Mouse (Mus musculus): ENCODE measurements around the gene Cops8. TPM values are rescaled to one million over a fixed set of nuclear protein-coding genes. Genes with fewer than 3 reads are reported as not detected.
A peak's percentile ranks its signal among the peaks of the same experiment; 100 is the strongest.

The Cops8 gene
- 25.2 and 31.7 TPM in 2 replicates for polyA plus RNA-seq (2012; rRNA removed)

DNA sequence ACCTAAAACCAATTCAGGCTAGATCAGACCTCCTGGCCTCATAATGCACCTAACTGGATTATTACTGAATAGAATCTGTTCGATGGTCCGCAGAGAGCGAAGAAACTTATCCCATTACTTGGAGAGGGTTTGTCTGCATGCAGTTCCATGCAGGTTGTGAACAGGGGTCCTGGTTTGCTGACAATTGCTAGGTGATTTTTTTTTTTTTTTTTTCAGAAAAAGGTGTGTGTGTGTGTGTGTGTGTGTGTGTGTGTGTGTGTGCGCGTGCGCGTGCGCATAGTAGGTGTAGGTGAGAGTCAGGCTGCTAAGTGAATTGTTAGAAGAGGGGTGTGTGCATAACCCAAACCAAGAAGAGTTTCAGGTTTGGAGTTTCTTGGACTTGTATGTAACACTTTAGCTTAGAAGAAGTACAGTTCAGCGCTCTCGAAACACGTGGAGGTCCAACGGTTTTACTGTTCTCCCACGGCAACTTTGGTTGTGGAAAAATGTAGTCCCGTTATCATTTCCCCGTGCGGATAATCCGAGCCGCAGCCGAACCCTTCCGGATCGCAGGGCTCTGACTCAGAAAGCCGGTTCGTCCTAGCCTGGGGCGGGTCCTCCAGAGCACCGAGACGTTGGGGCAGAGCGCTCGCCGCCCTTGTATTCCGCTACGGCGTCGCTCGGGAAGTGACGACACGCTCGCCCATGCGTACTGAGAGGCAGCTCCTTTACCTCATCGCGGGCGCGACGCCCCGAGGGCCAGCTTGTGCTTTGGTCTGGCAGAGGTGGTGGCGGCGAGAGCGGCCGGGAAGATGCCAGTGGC is at the start of gene Cops8:
Gene Cops8 (plus strand): TSS at position 223 of the 802 bp plus-strand sequence.
- Histone ChIP-seq H3K36me3 (ENCODE audit: control insufficient read depth, insufficient read depth, low read length) (peaks cover 13% of the 10 kb centered on the region; the same call in 1 of the 2 replicates), H3K27me3 (ENCODE audit: control insufficient read depth, insufficient read depth, low read length) (no peaks in the 10 kb centered on the region), H3K27ac (ENCODE audit: insufficient read depth, low read length) (peak within 1 kb of the TSS; percentile 79), H3K4me1 (ENCODE audit: control insufficient read depth, insufficient read depth, insufficient read length) (peaks cover 6% of the 10 kb centered on the region), H3K4me3 (ENCODE audit: extremely low read depth, insufficient read depth, insufficient read length) (peak within 1 kb of the TSS; percentile 70)
- 5% methylated on average over 48 of the region's 48 CpGs for WGBS
- peak; percentile 87 to 95 for DNase-seq (ENCODE audit: low read depth in 1 of 2, low spot score in 2 of 2)
- TF ChIP-seq CTCF (IDR thresholded peaks at IDR 0.05; ENCODE audit: extremely low read depth, insufficient read depth, insufficient read length, insufficient replicate concordance) (no peak), POLR2A (IDR thresholded peaks at IDR 0.05; ENCODE audit: low read depth, low read length) (peak; percentile 59; the same call in 1 of the 2 replicates)

DNA sequence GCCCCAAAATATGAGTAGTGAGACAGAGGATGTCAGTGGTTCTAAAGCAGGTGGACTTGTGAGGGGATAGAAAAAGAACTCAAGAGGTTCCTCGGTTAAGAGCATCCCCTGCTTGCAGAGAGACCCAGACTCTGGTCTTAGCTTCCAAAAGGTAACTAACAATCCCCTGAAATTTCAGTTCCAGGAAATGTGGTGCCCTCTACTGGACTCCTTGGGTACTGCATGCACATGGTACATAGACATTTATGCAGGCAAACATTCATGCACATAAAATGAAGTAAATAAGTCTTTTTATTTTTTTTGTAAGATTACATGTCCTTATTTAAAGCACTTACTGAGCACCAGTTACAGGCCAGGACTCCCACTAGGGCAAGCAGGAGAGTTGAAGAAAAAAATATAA is 45.6 kb upstream of the Cops8 start:
- WGBS: 87% methylated on average over 1 of the region's 1 CpGs
- Histone ChIP-seq H3K36me3 (ENCODE audit: control insufficient read depth, insufficient read depth, low read length) (no peaks in the 10 kb centered on the region), H3K27ac (ENCODE audit: insufficient read depth, low read length) (no peak overlapping the region), H3K27me3 (ENCODE audit: control insufficient read depth, insufficient read depth, low read length) (no peaks in the 10 kb centered on the region), H3K4me3 (ENCODE audit: extremely low read depth, insufficient read depth, insufficient read length) (no peak overlapping the region), H3K4me1 (ENCODE audit: control insufficient read depth, insufficient read depth, insufficient read length) (no peaks in the 10 kb centered on the region)
- no peak for TF ChIP-seq CTCF (IDR thresholded peaks at IDR 0.05; ENCODE audit: extremely low read depth, insufficient read depth, insufficient read length, insufficient replicate concordance)
- no peak for TF ChIP-seq POLR2A (IDR thresholded peaks at IDR 0.05; ENCODE audit: low read depth, low read length)
- DNase-seq (ENCODE audit: low read depth in 1 of 2, low spot score in 2 of 2): no peak

DNA sequence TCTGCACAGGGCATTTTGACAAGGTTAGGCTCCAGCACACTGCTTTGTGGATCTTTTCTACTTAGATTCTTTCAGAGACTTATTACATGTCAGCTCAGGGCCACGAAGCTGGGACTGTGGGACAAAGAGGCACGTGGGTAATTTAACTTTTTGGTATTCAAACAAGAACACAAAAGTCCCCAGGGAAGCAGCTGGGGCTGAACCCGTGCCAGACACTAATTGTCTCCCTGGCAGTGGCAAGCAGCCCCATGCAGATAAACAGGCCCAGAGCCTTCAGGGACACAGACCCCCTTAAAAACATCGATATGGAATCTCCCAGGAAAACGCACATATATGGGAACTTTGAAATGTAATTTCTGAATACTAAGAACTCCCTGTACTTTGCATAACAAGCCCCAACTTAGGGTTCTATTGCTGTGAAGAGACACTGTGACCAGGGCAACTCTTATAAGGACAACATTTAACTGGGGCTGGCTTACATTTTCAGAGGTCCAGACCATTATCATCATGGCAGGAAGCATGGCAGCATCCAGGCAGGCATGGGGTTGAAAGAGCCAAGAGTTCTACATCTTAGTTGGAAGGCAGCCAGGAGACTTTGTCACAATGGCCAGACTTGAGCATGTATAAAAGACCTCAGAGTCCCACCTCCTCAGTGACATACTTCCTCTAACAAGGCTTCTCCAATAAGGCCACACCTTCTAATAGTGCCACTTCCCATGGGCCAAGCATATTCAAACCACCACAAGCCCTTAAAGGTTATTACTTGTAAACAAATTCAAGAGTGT is 41.6 kb upstream of the Cops8 start:
- WGBS: 82% methylated on average over 5 of the region's 5 CpGs
- TF ChIP-seq POLR2A (IDR thresholded peaks at IDR 0.05; ENCODE audit: low read depth, low read length) (no peak), CTCF (IDR thresholded peaks at IDR 0.05; ENCODE audit: extremely low read depth, insufficient read depth, insufficient read length, insufficient replicate concordance) (no peak)
- no peak overlapping the region for H3K27ac ChIP-seq (ENCODE audit: insufficient read depth, low read length)
- no peak overlapping the region for H3K4me3 ChIP-seq (ENCODE audit: extremely low read depth, insufficient read depth, insufficient read length)
- no peaks in the 10 kb centered on the region for H3K27me3 ChIP-seq (ENCODE audit: control insufficient read depth, insufficient read depth, low read length)
- no peaks in the 10 kb centered on the region for H3K36me3 ChIP-seq (ENCODE audit: control insufficient read depth, insufficient read depth, low read length)
- H3K4me1 ChIP-seq (ENCODE audit: control insufficient read depth, insufficient read depth, insufficient read length): no peaks in the 10 kb centered on the region
- DNase-seq (ENCODE audit: low read depth in 1 of 2, low spot score in 2 of 2): no peak

DNA sequence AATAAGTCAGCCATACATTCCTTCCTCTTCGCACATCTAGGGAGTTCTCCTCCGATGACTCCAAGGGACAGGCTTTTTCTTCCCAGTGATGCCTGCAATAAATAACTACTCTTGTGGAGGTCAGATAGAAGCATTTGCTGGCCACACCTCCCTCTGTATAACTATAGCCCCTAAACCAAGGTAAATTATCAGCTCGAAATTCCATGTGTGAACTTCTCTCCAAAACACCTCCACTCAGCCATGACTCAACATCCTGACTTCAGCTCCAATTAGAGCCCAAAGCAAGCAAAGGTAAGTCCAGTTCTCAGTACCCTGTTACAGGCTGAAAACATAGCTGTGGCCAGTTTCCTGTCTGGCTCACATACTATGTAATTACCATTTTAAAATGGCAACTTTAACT is 38.8 kb upstream of the Cops8 start:
- no peaks in the 10 kb centered on the region for H3K27me3 ChIP-seq (ENCODE audit: control insufficient read depth, insufficient read depth, low read length)
- no peak for TF ChIP-seq POLR2A (IDR thresholded peaks at IDR 0.05; ENCODE audit: low read depth, low read length)
- TF ChIP-seq CTCF (IDR thresholded peaks at IDR 0.05; ENCODE audit: extremely low read depth, insufficient read depth, insufficient read length, insufficient replicate concordance): no peak
- H3K4me3 ChIP-seq (ENCODE audit: extremely low read depth, insufficient read depth, insufficient read length): no peak overlapping the region; the same call in 1 of the 2 replicates
- WGBS: 81% methylated on average over 3 of the region's 3 CpGs
- H3K36me3 ChIP-seq (ENCODE audit: control insufficient read depth, insufficient read depth, low read length): no peaks in the 10 kb centered on the region
- DNase-seq (ENCODE audit: low read depth in 1 of 2, low spot score in 2 of 2): no peak
- H3K4me1 ChIP-seq (ENCODE audit: control insufficient read depth, insufficient read depth, insufficient read length): no peaks in the 10 kb centered on the region
- H3K27ac ChIP-seq (ENCODE audit: insufficient read depth, low read length): no peak overlapping the region

DNA sequence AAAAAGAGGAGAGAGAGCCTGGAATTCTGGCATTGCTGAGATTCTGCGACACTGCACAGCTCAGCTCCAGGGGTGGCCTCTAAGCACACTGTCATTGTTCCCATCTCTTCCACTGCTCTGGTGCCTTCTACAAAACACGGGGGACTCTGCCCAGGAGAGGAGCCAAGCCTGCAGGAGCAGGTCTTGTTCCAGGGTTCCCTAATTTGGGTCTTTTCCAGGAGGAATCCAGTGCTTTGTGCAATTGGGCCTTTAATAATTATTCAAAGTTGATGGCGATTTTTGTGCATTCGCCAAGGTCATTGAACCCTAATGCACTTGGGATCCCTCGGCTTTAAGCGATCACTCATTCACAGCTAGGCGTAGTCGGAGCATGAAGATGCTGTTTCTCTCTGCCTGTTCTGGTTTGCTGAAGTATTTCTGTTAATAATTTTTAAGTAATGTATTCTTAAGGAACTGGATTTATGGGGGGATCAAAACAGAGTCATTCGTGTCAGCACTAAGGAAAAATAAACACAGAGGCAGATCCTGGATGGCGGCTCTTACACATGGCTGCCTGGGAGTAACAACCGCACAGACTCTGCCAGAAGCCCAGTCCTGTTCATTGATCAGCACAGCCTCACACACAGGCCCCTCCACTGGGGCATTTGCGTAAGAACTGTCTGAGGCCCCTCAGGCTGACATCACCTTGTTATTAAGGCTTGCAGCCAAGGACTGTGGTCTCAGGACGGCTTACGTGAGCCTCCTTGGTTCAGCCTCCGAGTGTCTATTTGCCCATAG is 35.9 kb upstream of the Cops8 start:
- Histone ChIP-seq H3K36me3 (ENCODE audit: control insufficient read depth, insufficient read depth, low read length) (no peaks in the 10 kb centered on the region), H3K27ac (ENCODE audit: insufficient read depth, low read length) (no peak overlapping the region), H3K4me3 (ENCODE audit: extremely low read depth, insufficient read depth, insufficient read length) (no peak overlapping the region), H3K27me3 (ENCODE audit: control insufficient read depth, insufficient read depth, low read length) (no peaks in the 10 kb centered on the region), H3K4me1 (ENCODE audit: control insufficient read depth, insufficient read depth, insufficient read length) (no peaks in the 10 kb centered on the region)
- no peak for DNase-seq (ENCODE audit: low read depth in 1 of 2, low spot score in 2 of 2)
- TF ChIP-seq CTCF (IDR thresholded peaks at IDR 0.05; ENCODE audit: extremely low read depth, insufficient read depth, insufficient read length, insufficient replicate concordance): no peak
- no peak for TF ChIP-seq POLR2A (IDR thresholded peaks at IDR 0.05; ENCODE audit: low read depth, low read length)
- WGBS: 83% methylated on average over 15 of the region's 15 CpGs

DNA sequence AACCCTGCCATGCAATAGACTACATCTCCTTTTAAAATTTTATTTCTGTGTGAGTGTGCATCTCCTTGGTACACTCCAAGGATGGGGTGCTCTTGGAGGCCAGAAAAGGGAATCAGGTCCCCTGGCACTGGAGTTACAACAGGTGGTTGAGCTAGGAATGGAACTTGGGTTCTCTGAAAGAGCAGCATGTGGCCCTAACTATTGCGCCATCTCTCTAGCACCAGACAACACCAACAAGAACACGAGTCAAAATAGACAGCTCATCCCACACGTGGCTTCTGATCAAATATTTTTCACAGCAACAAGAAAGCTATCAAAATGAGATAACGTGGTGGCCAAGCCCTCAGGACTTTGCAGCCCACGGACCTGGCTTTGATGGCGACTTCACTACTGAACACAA is 28.9 kb upstream of the Cops8 start:
- DNase-seq (ENCODE audit: low read depth in 1 of 2, low spot score in 2 of 2): no peak
- Histone ChIP-seq H3K27me3 (ENCODE audit: control insufficient read depth, insufficient read depth, low read length) (no peaks in the 10 kb centered on the region), H3K36me3 (ENCODE audit: control insufficient read depth, insufficient read depth, low read length) (no peaks in the 10 kb centered on the region), H3K4me1 (ENCODE audit: control insufficient read depth, insufficient read depth, insufficient read length) (no peaks in the 10 kb centered on the region), H3K4me3 (ENCODE audit: extremely low read depth, insufficient read depth, insufficient read length) (no peak overlapping the region), H3K27ac (ENCODE audit: insufficient read depth, low read length) (no peak overlapping the region)
- WGBS: 85% methylated on average over 6 of the region's 6 CpGs
- TF ChIP-seq CTCF (IDR thresholded peaks at IDR 0.05; ENCODE audit: extremely low read depth, insufficient read depth, insufficient read length, insufficient replicate concordance) (no peak), POLR2A (IDR thresholded peaks at IDR 0.05; ENCODE audit: low read depth, low read length) (no peak)
